ENCODE assay signal across 23 mouse cellular contexts in genomic region chr3:55163510-55163909, GRCm38 (mm10). TPM values are rescaled to one million over a fixed set of nuclear protein-coding genes. Genes with fewer than 3 reads are reported as not detected.
"Had no signal": no experiment of that assay in that cellular context is flagged by ENCODE, and none has a peak within 500 bp of the region (broad histone marks: within the 10 kb centered on the region; RNA-seq: fewer than 3 reads in every experiment).

No protein-coding gene starts in this region.

- ATAC-seq: intestine, embryonic 15.5 days; liver, embryonic 12.5 days had no signal

- H3K27me3 ChIP-seq: intestine, embryonic 15.5 days; kidney, embryonic 15.5 days; limb, embryonic 12.5 days; liver, embryonic 12.5 days; liver, embryonic 15.5 days; lung, embryonic 15.5 days had no signal

- H3K9ac ChIP-seq: intestine, embryonic 15.5 days; kidney, embryonic 15.5 days; limb, embryonic 12.5 days; liver, embryonic 12.5 days; liver, embryonic 15.5 days; lung, embryonic 15.5 days; midbrain, embryonic 12.5 days had no signal

- H3K36me3 ChIP-seq: intestine, embryonic 15.5 days; kidney, embryonic 15.5 days; limb, embryonic 12.5 days; liver, embryonic 12.5 days; liver, embryonic 15.5 days; lung, embryonic 15.5 days; midbrain, embryonic 12.5 days had no signal

- H3K4me2 ChIP-seq: intestine, embryonic 15.5 days; kidney, embryonic 15.5 days; limb, embryonic 12.5 days; liver, embryonic 12.5 days; liver, embryonic 15.5 days; lung, embryonic 15.5 days; midbrain, embryonic 12.5 days had no signal

- H3K9me3 ChIP-seq: intestine, embryonic 15.5 days; kidney, embryonic 15.5 days; limb, embryonic 12.5 days; liver, embryonic 12.5 days; liver, embryonic 15.5 days; lung, embryonic 15.5 days; midbrain, embryonic 12.5 days had no signal

- H3K4me3 ChIP-seq: intestine, embryonic 15.5 days; kidney, embryonic 15.5 days; left cerebral cortex, adult 2 months; limb, embryonic 12.5 days; liver, embryonic 12.5 days; liver, embryonic 15.5 days; lung, embryonic 15.5 days; megakaryocyte, embryonic 14.5 days; midbrain, embryonic 12.5 days had no signal

- H3K4me1 ChIP-seq: intestine, embryonic 15.5 days; liver, embryonic 12.5 days; liver, embryonic 15.5 days; lung, embryonic 15.5 days; megakaryocyte, embryonic 14.5 days had no signal

- DNase-seq: kidney, adult 11 months; kidney, adult 8-10 months; kidney, postnatal 10 days; kidney, postnatal 36 days; layer of hippocampus, postnatal 36 days; liver; lung, adult 18-20 months; lung, postnatal 10 days; lung, postnatal 36 days; right cerebral cortex, postnatal 25 days; spleen, adult 18-20 months; thymus, adult 18-20 months; thymus, postnatal 36 days had no signal

- H3K27ac ChIP-seq: intestine, embryonic 15.5 days; kidney, embryonic 15.5 days; left cerebral cortex, adult 2 months; limb, embryonic 12.5 days; liver, embryonic 12.5 days; liver, embryonic 15.5 days; lung, embryonic 15.5 days; midbrain, embryonic 12.5 days had no signal

RNA-seq across cellular contexts. Expression of gene Sohlh2, which starts 18.3 kb away (rescaled TPM):
- polyA plus RNA-seq: kidney, embryonic 15.5 days; limb, embryonic 12.5 days; liver, embryonic 12.5 days; liver, embryonic 15.5 days; midbrain, embryonic 12.5 days; stomach, embryonic 16.5 days had no signal

RNA-seq across cellular contexts. Expression of gene Ccdc169, which starts 26.4 kb away (rescaled TPM):
- polyA plus RNA-seq: liver, embryonic 12.5 days; liver, embryonic 15.5 days; lung, embryonic 15.5 days; midbrain, embryonic 12.5 days; stomach, embryonic 16.5 days had no signal
